Mouse (Mus musculus) intestine, postnatal 0 days (tissue): ENCODE data around the gene Spata13. TPM values are rescaled to one million over a fixed set of nuclear protein-coding genes. Genes with fewer than 3 reads are reported as not detected.

Source experiments
- ATAC-seq: fragments of 200-750 bp; cut with Nextera tagmentation; 2 replicates; pipeline ENCODE4 v1.8.0; 2017; ENCODE audit warnings: mild to moderate bottlenecking, moderate TSS enrichment, moderate library complexity
- H3K27ac ChIP-seq: fragments of 300-500 bp; sonication (generic); 2 replicates; pipeline ENCODE4 v1.5.1; 2014; ENCODE audit warnings: mild to moderate bottlenecking, low read depth, low read length, moderate library complexity
- H3K27me3 ChIP-seq: fragments of 300-500 bp; sonication (generic); replicated peaks from 2 replicates; pipeline ENCODE4 v1.6.1; 2014; ENCODE audit warnings: low read length, mixed read lengths; ENCODE audit not compliant: control insufficient read depth, insufficient read depth
- H3K36me3 ChIP-seq: fragments of 300-500 bp; sonication (generic); 2 replicates; pipeline ENCODE4 v1.6.1; 2014; ENCODE audit warnings: mild to moderate bottlenecking, moderate library complexity; ENCODE audit not compliant: control insufficient read depth, insufficient read depth
- H3K4me1 ChIP-seq: fragments of 300-500 bp; sonication (generic); replicated peaks from 2 replicates; pipeline ENCODE4 v1.6.1; 2014; ENCODE audit warnings: antibody characterized with exemption, low read length, mixed read lengths; ENCODE audit not compliant: control insufficient read depth, insufficient read depth
- H3K4me2 ChIP-seq: fragments of 300-500 bp; sonication (generic); replicated peaks from 2 replicates; pipeline ENCODE4 v1.6.1; 2014; ENCODE audit warnings: low read depth, mild to moderate bottlenecking, moderate library complexity
- H3K4me3 ChIP-seq: fragments of 300-500 bp; sonication (generic); 2 replicates; pipeline ENCODE4 v1.5.1; 2014; ENCODE audit warnings: low read depth, low read length
- H3K9ac ChIP-seq: fragments of 300-500 bp; sonication (generic); 2 replicates; pipeline ENCODE4 v1.6.1; 2014; ENCODE audit warnings: mild to moderate bottlenecking, low read depth, low read length
- H3K9me3 ChIP-seq: fragments of 300-500 bp; sonication (generic); 2 replicates; pipeline ENCODE4 v1.6.1; 2016; ENCODE audit warnings: mixed run types; ENCODE audit not compliant: control insufficient read depth
- CTCF ChIP-seq: sonication (generic); IDR thresholded peaks from 2 replicates; pipeline ENCODE4 v1.5.1; 2016; ENCODE audit warnings: low read depth, mild to moderate bottlenecking, control low read depth, antibody characterized with exemption, moderate library complexity
- WGBS: fragments of 180-500 bp; shearing (Covaris S2); extraction: QIAGEN DNeasy Blood & Tissue Kit; methylation state at CpG from one replicate; pipeline ENCODE4 v1.1.7; 2014; 5-methylcytosine and 5-hydroxymethylcytosine counted together
- polyA plus RNA-seq: library from polyadenylated mRNA; unstranded; fragments of >200 nt; fragmentation: Nextera tagmentation; extraction: Ambion mirVana; gene quantifications from 2 replicates; pipeline ENCODE4 v1.2.1, GENCODE M21; 2015

The Spata13 gene
- polyA plus RNA-seq, 1 experiment from 2014 or later: 10.2 TPM

DNA sequence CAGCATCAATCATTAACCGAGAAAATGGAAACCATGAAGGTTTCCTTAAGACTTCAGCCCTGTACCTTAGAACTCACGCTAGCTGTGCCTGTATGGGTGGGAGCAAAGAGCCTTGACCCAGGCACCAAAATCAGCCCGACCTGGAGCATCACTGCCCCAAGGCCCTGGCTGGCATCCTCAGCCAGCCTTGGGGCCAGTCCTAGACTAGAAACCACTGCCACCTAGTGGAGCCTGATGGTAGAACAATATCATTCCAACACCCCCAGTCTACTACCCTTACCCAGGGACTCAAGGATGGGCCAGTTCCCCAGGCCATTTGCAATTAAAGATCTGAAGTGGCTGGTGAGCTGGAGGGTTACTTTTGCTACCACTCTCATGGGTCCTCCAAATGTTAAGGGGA lies 156.3 kb downstream of the Spata13 start:
- TF ChIP-seq CTCF: peak; percentile 79
- H3K27ac ChIP-seq: no peak overlapping the region
- ATAC-seq: no peak

DNA sequence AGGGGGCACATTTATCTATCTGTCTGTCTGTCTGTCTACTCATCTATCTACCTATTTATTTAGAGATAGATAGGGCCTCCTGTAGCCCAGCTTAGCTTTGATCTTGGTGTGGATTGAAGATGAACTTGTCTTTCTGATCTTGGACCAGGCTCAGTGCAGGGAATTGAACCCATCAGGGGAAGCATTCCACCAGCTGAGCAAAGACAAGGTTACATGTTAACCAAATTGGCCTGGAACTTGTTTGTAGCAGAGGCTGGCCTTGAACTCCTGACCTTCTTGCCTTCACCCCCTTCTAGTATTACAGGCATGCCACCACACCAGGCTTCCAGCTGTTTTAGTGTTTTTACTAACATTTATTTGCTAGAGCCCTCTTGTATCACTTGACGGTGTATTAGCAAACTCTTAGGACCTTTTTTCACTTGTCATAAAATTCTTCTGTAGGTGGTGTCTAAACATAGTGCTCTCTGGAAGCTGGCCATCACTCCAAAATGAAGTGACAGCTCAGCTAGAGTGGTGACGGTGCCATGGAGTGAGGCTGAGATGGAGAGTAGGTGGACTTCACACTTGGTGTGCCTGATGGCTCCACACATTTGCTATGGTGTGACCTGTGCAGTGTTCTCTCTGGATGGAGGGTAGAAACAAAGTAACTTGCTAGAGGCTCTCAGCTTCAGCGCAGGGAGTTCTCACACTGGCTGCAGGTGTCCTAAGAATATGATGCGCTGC lies 163.0 kb downstream of the Spata13 start:
- Histone ChIP-seq H3K4me1 (no peaks in the 10 kb centered on the region), H3K27me3 (no peaks in the 10 kb centered on the region), H3K9ac (no peak overlapping the region), H3K36me3 (peaks cover 20% of the 10 kb centered on the region; the same call in 1 of the 2 replicates), H3K4me3 (no peak overlapping the region), H3K27ac (no peak overlapping the region), H3K4me2 (no peak overlapping the region), H3K9me3 (no peaks in the 10 kb centered on the region)
- no peak for ATAC-seq
- 77% methylated on average over 4 of the region's 4 CpGs for WGBS
- TF ChIP-seq CTCF: no peak

More for the DNA sequence above, 156.3 kb downstream of the Spata13 start:
- H3K4me1 ChIP-seq: no peaks in the 10 kb centered on the region
- no peak overlapping the region for H3K4me3 ChIP-seq
- H3K9me3 ChIP-seq: no peaks in the 10 kb centered on the region
- peaks cover 22% of the 10 kb centered on the region; the same call in 1 of the 2 replicates for H3K36me3 ChIP-seq
- H3K27me3 ChIP-seq: no peaks in the 10 kb centered on the region
- H3K4me2 ChIP-seq: no peak overlapping the region
- H3K9ac ChIP-seq: no peak overlapping the region
- WGBS: 43% methylated on average over 3 of the region's 3 CpGs

DNA sequence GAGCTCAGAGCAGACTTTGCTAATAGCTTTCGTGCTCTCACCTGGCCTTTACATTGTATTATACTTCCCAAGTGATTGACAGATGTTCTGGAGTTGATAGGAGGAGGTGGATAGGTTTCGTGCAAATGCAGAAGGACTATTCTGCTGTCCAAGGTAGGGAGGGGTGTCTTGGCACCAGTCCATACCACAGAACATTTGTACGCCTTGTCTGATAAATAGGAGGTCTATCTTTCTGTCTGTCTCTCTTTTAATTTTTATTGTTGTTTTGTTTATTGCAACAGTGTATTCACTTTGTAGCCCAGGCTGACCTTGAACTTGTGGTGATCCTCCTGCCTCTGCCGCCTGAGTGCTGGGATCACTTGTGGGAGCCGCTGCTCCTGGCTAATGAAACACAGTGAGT lies 163.8 kb downstream of the Spata13 start:
- peaks cover 17% of the 10 kb centered on the region for H3K36me3 ChIP-seq
- no peak for TF ChIP-seq CTCF
- H3K27ac ChIP-seq: no peak overlapping the region
- H3K9ac ChIP-seq: no peak overlapping the region
- no peaks in the 10 kb centered on the region for H3K27me3 ChIP-seq
- 88% methylated on average over 5 of the region's 5 CpGs for WGBS
- no peak overlapping the region for H3K4me2 ChIP-seq
- no peaks in the 10 kb centered on the region for H3K4me1 ChIP-seq
- H3K9me3 ChIP-seq: no peaks in the 10 kb centered on the region
- H3K4me3 ChIP-seq: no peak overlapping the region
- no peak for ATAC-seq

DNA sequence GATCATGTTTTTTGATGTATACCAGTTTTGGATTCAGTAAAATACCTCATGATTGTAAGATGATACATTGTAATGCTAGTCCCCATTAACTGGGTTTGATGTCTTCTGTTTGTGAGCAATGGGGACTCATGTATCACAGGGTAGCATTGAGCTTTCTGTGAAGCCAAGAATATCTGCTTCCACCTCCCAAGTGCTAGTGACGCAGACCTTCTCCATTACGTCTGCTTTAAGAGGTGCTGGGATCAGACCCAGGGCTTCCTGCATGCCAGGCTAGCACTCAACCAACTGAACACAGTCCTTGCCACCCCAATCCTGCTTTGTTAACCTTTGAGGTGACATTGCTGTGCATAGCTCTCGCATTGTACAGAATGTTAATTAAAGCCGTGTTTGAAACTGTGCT lies 164.9 kb downstream of the Spata13 start:
- Histone ChIP-seq H3K9me3 (no peaks in the 10 kb centered on the region), H3K4me3 (no peak overlapping the region), H3K27ac (no peak overlapping the region), H3K4me2 (no peak overlapping the region), H3K27me3 (no peaks in the 10 kb centered on the region), H3K36me3 (peaks cover 19% of the 10 kb centered on the region), H3K9ac (no peak overlapping the region), H3K4me1 (no peaks in the 10 kb centered on the region)
- WGBS: 82% methylated on average over 4 of the region's 4 CpGs
- TF ChIP-seq CTCF: no peak
- ATAC-seq: no peak

DNA sequence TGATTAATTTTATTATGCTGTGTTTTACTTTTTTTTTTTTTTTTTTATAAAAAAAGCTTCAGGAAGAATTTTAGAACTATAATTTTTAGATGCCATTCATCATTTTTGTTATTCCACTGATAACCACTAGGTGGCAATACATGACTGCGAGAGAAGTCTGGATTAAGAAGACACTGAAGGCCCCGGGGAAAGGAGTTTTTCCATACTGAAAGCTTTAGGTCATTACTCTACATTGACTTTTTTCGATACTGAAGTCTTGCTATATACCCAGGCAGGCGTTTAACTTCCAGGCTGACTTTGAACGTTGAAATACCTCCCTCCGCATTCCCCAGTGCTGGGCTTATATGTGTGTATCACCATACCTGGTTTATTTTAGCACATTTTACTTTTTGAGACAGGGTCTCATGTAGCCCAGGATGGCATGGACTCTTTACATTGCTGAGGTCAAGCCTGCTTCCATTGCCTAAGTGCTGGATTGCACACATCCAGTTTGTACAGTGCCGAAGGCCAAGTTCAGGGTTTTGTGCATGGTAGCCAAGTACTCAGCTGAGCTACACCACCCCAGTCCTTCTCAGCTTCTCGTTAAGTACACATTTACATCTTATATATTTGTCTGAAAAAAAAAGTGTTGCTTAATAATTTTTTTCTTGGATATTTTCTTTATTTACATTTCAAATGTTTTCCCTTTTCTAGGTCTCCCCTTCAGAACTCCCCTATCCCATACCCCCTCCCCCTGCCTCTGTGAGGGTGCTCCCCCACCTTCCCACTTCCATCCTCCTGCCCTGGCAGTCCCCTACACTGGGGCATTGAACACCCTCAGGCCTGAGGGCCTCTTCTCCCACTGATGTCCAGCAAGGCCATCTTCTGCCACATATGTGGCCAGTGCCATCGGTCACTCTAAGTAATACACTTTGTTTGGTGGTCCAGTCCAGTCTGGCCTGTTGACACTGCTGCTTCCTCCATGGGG lies 166.2 kb downstream of the Spata13 start:
- Histone ChIP-seq H3K27ac (no peak overlapping the region), H3K27me3 (no peaks in the 10 kb centered on the region), H3K4me2 (no peak overlapping the region), H3K36me3 (peaks cover 19% of the 10 kb centered on the region), H3K4me3 (no peak overlapping the region), H3K9me3 (no peaks in the 10 kb centered on the region), H3K4me1 (no peaks in the 10 kb centered on the region), H3K9ac (no peak overlapping the region)
- WGBS: 49% methylated on average over 9 of the region's 9 CpGs
- ATAC-seq: no peak
- peak; percentile 81 for TF ChIP-seq CTCF

DNA sequence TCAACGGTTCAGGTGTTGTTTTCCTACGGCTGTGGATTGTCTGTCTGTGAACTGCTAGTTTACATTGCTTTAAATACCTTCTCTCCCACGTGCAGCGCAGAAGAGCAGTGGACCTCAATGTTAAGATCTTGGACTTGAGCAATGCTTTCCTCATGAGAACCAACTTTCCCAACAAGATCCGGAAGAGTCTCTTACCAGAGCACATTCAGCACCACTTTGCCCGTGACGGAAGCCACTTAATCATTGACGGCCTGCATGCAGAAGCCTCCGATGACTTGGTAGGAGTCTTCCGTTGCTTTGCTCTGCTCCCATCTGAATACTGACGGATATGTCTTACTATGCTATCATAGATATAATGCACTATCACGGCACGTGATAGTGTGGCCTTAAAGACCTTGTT lies 168.2 kb downstream of the Spata13 start:
- WGBS: 88% methylated on average over 13 of the region's 13 CpGs
- H3K27me3 ChIP-seq: no peaks in the 10 kb centered on the region
- H3K9me3 ChIP-seq: no peaks in the 10 kb centered on the region
- H3K9ac ChIP-seq: no peak overlapping the region
- H3K4me1 ChIP-seq: no peaks in the 10 kb centered on the region
- no peak overlapping the region for H3K27ac ChIP-seq
- H3K4me2 ChIP-seq: no peak overlapping the region
- peaks cover 13% of the 10 kb centered on the region for H3K36me3 ChIP-seq
- no peak for TF ChIP-seq CTCF
- H3K4me3 ChIP-seq: no peak overlapping the region
- no peak for ATAC-seq
